Mouse (Mus musculus) thymus, adult 2 months (tissue): Measurements from ENCODE around the gene Ggps1. TPM values are rescaled to one million over a fixed set of nuclear protein-coding genes. Genes with fewer than 3 reads are reported as not detected.

Source experiments
- DNase-seq: peaks from one replicate; pipeline ENCODE4 v3.0.0; 2021
- H3K27ac ChIP-seq: fragments of 200-500 bp; 2 replicates; pipeline ENCODE4 v1.5.1; 2012; ENCODE audit warnings: low read length, control low read depth; ENCODE audit not compliant: control insufficient read depth, insufficient read depth
- H3K27me3 ChIP-seq: fragments of 200-500 bp; 2 replicates; pipeline ENCODE4 v1.6.1; 2012; ENCODE audit warnings: mild to moderate bottlenecking, low read length, moderate library complexity, mixed read lengths; ENCODE audit not compliant: control insufficient read depth, insufficient read depth
- H3K36me3 ChIP-seq: fragments of 200-500 bp; 2 replicates; pipeline ENCODE4 v1.6.1; 2012; ENCODE audit warnings: mild to moderate bottlenecking, low read length, moderate library complexity; ENCODE audit not compliant: control insufficient read depth, insufficient read depth
- H3K4me1 ChIP-seq: fragments of 200-500 bp; replicated peaks from 2 replicates; pipeline ENCODE4 v1.6.1; 2012; ENCODE audit warnings: low read length; ENCODE audit not compliant: control insufficient read depth, insufficient read depth
- H3K4me3 ChIP-seq: fragments of 200-500 bp; 2 replicates; pipeline ENCODE4 v1.5.1; 2012; ENCODE audit warnings: mild to moderate bottlenecking, low read length, control low read depth, moderate library complexity; ENCODE audit not compliant: control insufficient read depth, insufficient read depth
- CTCF ChIP-seq: fragments of 200-500 bp; IDR thresholded peaks from 2 replicates; pipeline ENCODE4 v1.5.1; 2012; ENCODE audit warnings: mild to moderate bottlenecking, control low read depth, low read length, moderate library complexity, borderline replicate concordance; ENCODE audit not compliant: control insufficient read depth, poor library complexity, insufficient read depth; ENCODE audit errors: extremely low read depth
- POLR2A ChIP-seq: fragments of 200-500 bp; IDR thresholded peaks from 2 replicates; pipeline ENCODE4 v1.6.1; 2012; ENCODE audit warnings: mild to moderate bottlenecking, low read length, control low read depth, moderate library complexity; ENCODE audit not compliant: control insufficient read depth, poor library complexity, insufficient read depth; ENCODE audit errors: extremely low read depth
- WGBS: fragments of 180-500 bp; shearing (Covaris S2); methylation state at CpG from one replicate; pipeline ENCODE4 v1.1.7; 2018; 5-methylcytosine and 5-hydroxymethylcytosine counted together
- polyA plus RNA-seq: library from polyadenylated mRNA; depleted of rRNA; stranded (reverse); fragments of >200 nt; gene quantifications from 2 replicates; pipeline ENCODE4 v1.2.3, GENCODE M21; 2012

Ggps1 gene
- polyA plus RNA-seq, 1 experiment: 20.3 TPM

GRCm38 (mm10) chr13:14063942-14064271 lies 619 bp upstream of the Ggps1 start:
- Histone ChIP-seq H3K4me3 (peak overlapping the region; percentile 93), H3K27me3 (no peaks in the 10 kb centered on the region), H3K4me1 (0 out of 2 replicates have a peak, but pooled peaks cover 3% of the 10 kb centered on the region), H3K27ac (peak overlapping the region; percentile 52), H3K36me3 (no peaks in the 10 kb centered on the region)
- 1% methylated on average over 30 of the region's 31 CpGs for WGBS
- DNase-seq: no peak
- TF ChIP-seq POLR2A: no peak
- no peak for TF ChIP-seq CTCF

- TF ChIP-seq CTCF: no peak
- no peak for TF ChIP-seq POLR2A
- DNase-seq: peak; percentile 6
- Histone ChIP-seq H3K36me3 (no peaks in the 10 kb centered on the region; the same call in 1 of the 2 replicates), H3K27ac (peak overlapping the region; percentile 92), H3K4me1 (0 out of 2 replicates have a peak, but pooled peaks cover 3% of the 10 kb centered on the region), H3K4me3 (peak overlapping the region; percentile 86), H3K27me3 (no peaks in the 10 kb centered on the region)
- WGBS: under 1% methylated on average over 11 of the region's 11 CpGs
Measured at GRCm38 (mm10) chr13:14062209-14063012, 877 bp downstream of the Ggps1 start.

GRCm38 (mm10) chr13:14059582-14059981 lies 3.7 kb downstream of the Ggps1 start:
- TF ChIP-seq CTCF: no peak
- TF ChIP-seq POLR2A: no peak
- no peak overlapping the region for H3K4me3 ChIP-seq

GRCm38 (mm10) chr13:14056801-14057200 lies 6.5 kb downstream of the Ggps1 start:
- Histone ChIP-seq H3K27me3 (no peaks in the 10 kb centered on the region), H3K36me3 (peaks cover 39% of the 10 kb centered on the region), H3K27ac (no peak overlapping the region), H3K4me1 (0 out of 2 replicates have a peak, but pooled peaks cover 3% of the 10 kb centered on the region), H3K4me3 (no peak overlapping the region)
- DNase-seq: no peak
- no peak for TF ChIP-seq POLR2A
- TF ChIP-seq CTCF: no peak
- 93% methylated on average over 3 of the region's 3 CpGs for WGBS

More at GRCm38 (mm10) chr13:14059582-14059981, 3.7 kb downstream of the Ggps1 start:
- Histone ChIP-seq H3K27ac (no peak overlapping the region), H3K27me3 (no peaks in the 10 kb centered on the region), H3K36me3 (peaks cover 14% of the 10 kb centered on the region), H3K4me1 (0 out of 2 replicates have a peak, but pooled peaks cover 3% of the 10 kb centered on the region)
- no peak for DNase-seq

GRCm38 (mm10) chr13:14049878-14050277 lies 13.4 kb downstream of the Ggps1 start:
- no peak for DNase-seq
- WGBS: 93% methylated on average over 1 of the region's 1 CpGs
- TF ChIP-seq POLR2A (no peak), CTCF (no peak)
- Histone ChIP-seq H3K27me3 (no peaks in the 10 kb centered on the region), H3K4me3 (no peak overlapping the region), H3K4me1 (no peaks in the 10 kb centered on the region), H3K27ac (no peak overlapping the region), H3K36me3 (peaks cover 40% of the 10 kb centered on the region)

GRCm38 (mm10) chr13:14044521-14044920 lies 18.8 kb downstream of the Ggps1 start:
- WGBS: 91% methylated on average over 2 of the region's 2 CpGs
- DNase-seq: no peak
- Histone ChIP-seq H3K4me1 (peaks cover 2% of the 10 kb centered on the region; the same call in 1 of the 2 replicates), H3K4me3 (no peak overlapping the region), H3K27ac (no peak overlapping the region), H3K27me3 (no peaks in the 10 kb centered on the region), H3K36me3 (peaks cover 4% of the 10 kb centered on the region; the same call in 1 of the 2 replicates)
- TF ChIP-seq CTCF (no peak), POLR2A (no peak)
